Mouse (Mus musculus) c-Kit-positive CD71-positive TER-119-positive erythroid progenitor cells, embryonic 14.5 days (primary cell): ENCODE results near the gene Sos1.

Source experiments
- DNase-seq: peaks from one replicate; pipeline ENCODE4 v3.0.0-alpha.2; 2013; ENCODE audit warnings: low spot score

Sos1 gene

GRCm38 (mm10) chr17:80493891-80494290 is 13.6 kb upstream of the Sos1 start:
- no peak for DNase-seq

- DNase-seq = no peak
These were observed 12.6 kb upstream of the Sos1 start for GRCm38 (mm10) chr17:80492811-80493210.

GRCm38 (mm10) chr17:80492274-80492673 is 12.0 kb upstream of the Sos1 start:
- DNase-seq = no peak

GRCm38 (mm10) chr17:80490166-80490565 is 9.9 kb upstream of the Sos1 start:
- no peak for DNase-seq

DNA sequence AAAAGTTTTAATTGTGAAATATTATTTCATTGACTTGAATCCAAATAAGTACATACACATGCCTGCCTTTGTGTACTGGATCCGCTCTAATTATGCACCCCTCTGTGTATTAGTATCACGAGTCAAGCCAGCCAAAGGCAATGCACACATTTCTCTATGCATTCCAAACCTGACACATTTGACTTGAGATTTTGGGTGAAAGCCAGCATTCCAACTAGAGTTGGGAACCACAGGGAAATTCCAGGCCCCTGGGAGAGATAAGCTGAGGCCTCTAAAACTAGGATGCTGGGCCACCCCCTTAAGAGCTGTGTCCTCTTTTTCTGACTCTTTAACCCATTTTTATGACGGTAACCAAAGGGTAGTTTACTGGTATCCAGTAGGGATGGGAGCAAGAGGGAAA is 8.7 kb upstream of the Sos1 start:
- DNase-seq = no peak

GRCm38 (mm10) chr17:80485160-80485559 is 4.9 kb upstream of the Sos1 start:
- no peak for DNase-seq

- no peak for DNase-seq
These were observed 587 bp upstream of the Sos1 start for GRCm38 (mm10) chr17:80480855-80481224.

- peak; percentile 46 for DNase-seq
These were observed 790 bp downstream of the Sos1 start for GRCm38 (mm10) chr17:80479295-80480030.

- no peak for DNase-seq
These were observed 2.6 kb downstream of the Sos1 start for GRCm38 (mm10) chr17:80477679-80478078.

GRCm38 (mm10) chr17:80476496-80476895 is 3.8 kb downstream of the Sos1 start:
- DNase-seq = peak; percentile 55

- DNase-seq = no peak
These were observed 9.0 kb downstream of the Sos1 start for GRCm38 (mm10) chr17:80471056-80471802.

GRCm38 (mm10) chr17:80468417-80468894 is 11.8 kb downstream of the Sos1 start:
- peak; percentile 58 for DNase-seq

DNA sequence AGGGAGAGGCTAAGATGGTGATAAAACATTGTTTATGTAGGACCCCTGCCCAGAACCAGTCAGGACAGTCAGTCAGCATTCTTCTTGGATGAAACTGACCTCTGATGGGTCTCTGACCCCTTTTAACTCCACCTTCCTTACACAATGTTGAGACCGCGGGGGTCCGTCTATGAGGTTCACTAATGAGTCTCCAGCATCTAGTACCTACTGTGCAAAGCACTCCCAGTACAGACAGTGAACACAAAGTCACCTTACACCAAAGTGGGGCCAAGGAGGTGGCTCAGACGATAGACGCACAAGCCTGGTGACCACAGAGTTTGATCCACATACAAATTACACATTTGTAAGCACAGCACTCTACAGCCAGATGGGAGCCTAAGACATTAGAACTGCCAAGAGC is 20.0 kb downstream of the Sos1 start:
- DNase-seq = no peak

GRCm38 (mm10) chr17:80455648-80456047 is 24.6 kb downstream of the Sos1 start:
- DNase-seq = peak; percentile 60

DNA sequence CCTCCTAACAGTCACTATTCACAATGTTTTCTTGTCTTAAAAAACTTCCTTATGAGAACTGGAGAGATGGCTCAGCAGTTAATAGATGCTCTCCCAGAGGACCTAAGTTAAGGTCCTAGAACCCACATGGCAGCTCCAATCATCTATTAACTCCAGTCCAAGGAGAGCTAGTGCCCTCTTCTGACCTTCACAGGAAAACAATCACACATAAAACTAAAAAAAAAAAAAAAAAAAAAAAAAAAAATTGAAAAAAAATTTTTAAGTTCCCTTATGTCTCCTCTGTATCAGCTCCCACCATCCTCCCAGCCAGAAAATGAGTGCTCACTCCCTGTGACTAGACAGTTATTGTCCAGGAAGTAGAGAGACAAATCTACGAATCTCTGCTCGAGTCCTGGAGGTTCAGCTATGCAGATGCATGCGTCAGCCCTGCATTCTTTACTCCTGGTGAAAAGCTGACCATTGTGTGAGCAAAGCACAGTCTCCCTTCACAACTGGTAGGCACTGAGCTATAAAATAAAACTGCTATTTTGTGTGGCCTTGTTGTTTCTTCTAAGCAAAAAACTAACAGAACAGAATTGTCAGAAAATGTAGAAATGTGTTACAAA is 29.7 kb downstream of the Sos1 start:
- DNase-seq = no peak

GRCm38 (mm10) chr17:80446470-80446869 is 33.8 kb downstream of the Sos1 start:
- DNase-seq = no peak

DNA sequence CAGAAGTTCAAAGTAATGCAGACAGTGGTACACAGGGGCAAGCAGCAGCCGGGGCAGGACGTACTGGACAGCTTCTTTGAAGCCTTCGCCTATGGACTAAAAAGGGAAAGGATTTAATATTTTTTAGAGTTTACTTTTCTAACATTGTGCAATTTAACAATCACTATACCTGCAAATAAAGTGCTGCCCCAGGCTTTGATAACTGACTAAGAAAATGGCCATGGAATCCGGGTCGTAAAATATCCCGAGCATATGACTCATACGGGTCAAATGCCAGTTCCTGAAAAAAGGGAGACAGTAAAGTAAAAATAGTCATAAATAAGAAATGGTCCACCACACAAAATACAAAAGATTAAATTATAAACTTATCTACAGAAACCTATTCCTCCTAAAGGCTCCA is 34.8 kb downstream of the Sos1 start:
- DNase-seq = no peak

- no peak for DNase-seq
These were observed 44.6 kb downstream of the Sos1 start for GRCm38 (mm10) chr17:80435680-80436079.

- DNase-seq = no peak
These were observed 45.8 kb downstream of the Sos1 start for GRCm38 (mm10) chr17:80434430-80434829.

- DNase-seq = no peak
These were observed 48.3 kb downstream of the Sos1 start for GRCm38 (mm10) chr17:80431997-80432396.

GRCm38 (mm10) chr17:80427966-80428365 is 52.3 kb downstream of the Sos1 start:
- no peak for DNase-seq

- DNase-seq = no peak
These were observed 53.4 kb downstream of the Sos1 start for GRCm38 (mm10) chr17:80426901-80427300.

- no peak for DNase-seq
These were observed 54.1 kb downstream of the Sos1 start for GRCm38 (mm10) chr17:80426171-80426570.
